Mouse (Mus musculus) CD4-positive, CD25-positive, alpha-beta regulatory T cell, adult 4 months (primary cell): ENCODE measurements around the gene Gramd1b. TPM values are rescaled to one million over a fixed set of nuclear protein-coding genes. Genes with fewer than 3 reads are reported as not detected.

Experiments used
- ATAC-seq: one replicate; pipeline ENCODE4 v1.8.0; 2017
- polyA plus RNA-seq, 2 experiments: library from polyadenylated mRNA; unstranded; fragments of 100-300 nt; shearing (Covaris generic); gene quantifications; one replicate each; pipeline ENCODE4 v1.2.1; 2017

The Gramd1b gene
- polyA plus RNA-seq, 2 experiments from 2014 or later = 57.6 to 69.2 TPM

- no peak for ATAC-seq
Measured at GRCm38 (mm10) chr9:40301475-40301874, 229.7 kb downstream of the Gramd1b start.

- ATAC-seq = no peak
Measured at GRCm38 (mm10) chr9:40300018-40300989, 230.9 kb downstream of the Gramd1b start.

- ATAC-seq = no peak
Measured at GRCm38 (mm10) chr9:40299323-40299722, 231.9 kb downstream of the Gramd1b start.

- ATAC-seq = no peak
Measured at GRCm38 (mm10) chr9:40297969-40298368, 233.2 kb downstream of the Gramd1b start.

- ATAC-seq = no peak
Measured at GRCm38 (mm10) chr9:40296251-40296650, 234.9 kb downstream of the Gramd1b start.

GRCm38 (mm10) chr9:40294866-40295265 is 236.3 kb downstream of the Gramd1b start:
- ATAC-seq = no peak

GRCm38 (mm10) chr9:40294210-40294609 is 237.0 kb downstream of the Gramd1b start:
- ATAC-seq = no peak

GRCm38 (mm10) chr9:40293740-40294139 is 237.4 kb downstream of the Gramd1b start:
- ATAC-seq = no peak

- ATAC-seq = no peak
Measured at GRCm38 (mm10) chr9:40293286-40293685, 237.9 kb downstream of the Gramd1b start.

- ATAC-seq = no peak
Measured at GRCm38 (mm10) chr9:40292475-40292874, 238.7 kb downstream of the Gramd1b start.

GRCm38 (mm10) chr9:40282968-40283367 is 248.2 kb downstream of the Gramd1b start:
- ATAC-seq = no peak

- ATAC-seq = no peak
Measured at GRCm38 (mm10) chr9:40279438-40279837, 251.7 kb downstream of the Gramd1b start.

- ATAC-seq = no peak
Measured at GRCm38 (mm10) chr9:40277671-40278070, 253.5 kb downstream of the Gramd1b start.

- no peak for ATAC-seq
Measured at GRCm38 (mm10) chr9:40275904-40276303, 255.3 kb downstream of the Gramd1b start.

GRCm38 (mm10) chr9:40272822-40273221 is 258.4 kb downstream of the Gramd1b start:
- ATAC-seq = no peak

- no peak for ATAC-seq
Measured at GRCm38 (mm10) chr9:40271075-40271474, 260.1 kb downstream of the Gramd1b start.

GRCm38 (mm10) chr9:40269880-40270279 is 261.3 kb downstream of the Gramd1b start:
- no peak for ATAC-seq

- ATAC-seq = no peak
Measured at GRCm38 (mm10) chr9:40269103-40269861, 261.9 kb downstream of the Gramd1b start, which contains the start of gene Scn3b. Scn3b (plus strand) TSS chr9:40269217.

GRCm38 (mm10) chr9:40268748-40269102 is 262.5 kb downstream of the Gramd1b start:
- no peak for ATAC-seq

- ATAC-seq = no peak
Measured at GRCm38 (mm10) chr9:40268040-40268747, 263.0 kb downstream of the Gramd1b start.

GRCm38 (mm10) chr9:40263874-40264273 is 267.3 kb downstream of the Gramd1b start:
- no peak for ATAC-seq

- ATAC-seq = no peak
Measured at GRCm38 (mm10) chr9:40252459-40252858, 278.7 kb downstream of the Gramd1b start.

GRCm38 (mm10) chr9:40249106-40249505 is 282.1 kb downstream of the Gramd1b start:
- no peak for ATAC-seq
